Mouse (Mus musculus): ENCODE data around the gene Vmn2r25. TPM values are rescaled to one million over a fixed set of nuclear protein-coding genes. Genes with fewer than 3 reads are reported as not detected.
"Not testable (repeated sequence)": the region's sequence is repeated elsewhere in the genome, so short reads cannot be mapped to it uniquely, and the experiment has no call there.

Vmn2r25 gene
- total RNA-seq (2021) = not detected
- not detected in 2 replicates for polyA plus RNA-seq (2012; rRNA removed)
- long read RNA-seq = 0 reads

DNA sequence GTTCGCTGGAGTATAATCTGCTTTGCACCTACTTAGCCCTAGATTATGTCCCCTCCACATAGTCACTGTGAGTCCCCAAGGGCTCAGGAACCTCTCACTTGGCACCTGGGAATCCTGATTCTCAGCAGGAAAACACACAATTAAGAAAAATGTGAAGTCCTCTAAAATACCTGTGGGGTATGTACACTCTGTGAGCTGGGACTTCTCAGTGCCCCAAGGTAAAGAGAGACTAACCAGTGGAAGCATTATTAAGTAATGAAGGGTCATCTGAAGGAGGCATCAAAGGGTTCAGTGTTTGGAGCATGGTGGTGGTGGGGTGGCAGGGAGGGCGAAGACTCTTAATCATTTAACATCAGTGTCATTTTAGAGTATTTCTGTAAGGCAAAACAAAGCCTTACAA is at the start of gene Vmn2r25:
Vmn2r25 (minus strand) TSS at position 101 of the 400 bp plus-strand sequence.
- H3K27me3 ChIP-seq (ENCODE audit: control insufficient read depth, insufficient read depth, low read length); intact Hi-C loops (cut with DNase I); H3K36me3 ChIP-seq (ENCODE audit: control insufficient read depth, insufficient read depth, low read length); H3K4me3 ChIP-seq; H3K4me1 ChIP-seq (ENCODE audit: control insufficient read depth, insufficient read depth, low read length); H3K9ac ChIP-seq (ENCODE audit: low read depth, low read length); DNase-seq; H3K27ac ChIP-seq; H3K79me2 ChIP-seq (replicated peaks; ENCODE audit: control insufficient read depth, insufficient read depth, low read length): not testable (repeated sequence)
- 30% methylated on average over 2 of the region's 2 CpGs for WGBS

DNA sequence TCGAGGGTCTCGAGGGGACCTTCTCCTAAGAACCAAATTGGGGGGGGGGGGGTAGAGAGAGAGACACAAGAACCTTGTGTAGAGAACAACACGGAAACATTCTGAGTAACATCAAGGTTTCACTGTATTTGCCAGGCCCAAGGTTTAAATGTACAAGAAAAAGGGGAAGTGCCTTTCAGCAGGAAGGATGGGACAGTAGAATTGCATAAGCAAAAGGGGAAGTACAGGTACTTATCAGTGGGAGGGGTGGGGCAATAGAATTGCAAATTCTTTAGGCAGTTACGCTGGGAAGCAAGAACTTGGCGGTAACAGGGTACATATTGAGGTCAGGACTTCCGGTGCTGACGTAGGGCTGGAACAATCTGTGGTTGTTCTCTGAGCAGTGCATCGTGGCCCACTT is 33.3 kb downstream of the Vmn2r25 start:
- TF ChIP-seq POLR2A (IDR thresholded peaks at IDR 0.05; ENCODE audit: insufficient read depth, low read depth, low read length) (no peak), CTCF (IDR thresholded peaks at IDR 0.05) (no peak), EP300 (IDR thresholded peaks at IDR 0.05; ENCODE audit: insufficient read depth, low read depth, low read length) (no peak)
- H3K27me3 ChIP-seq (ENCODE audit: control insufficient read depth, insufficient read depth, low read length) = no peaks in the 10 kb centered on the region
- no peaks in the 10 kb centered on the region for H3K79me2 ChIP-seq (replicated peaks; ENCODE audit: control insufficient read depth, insufficient read depth, low read length)
- H3K4me1 ChIP-seq (ENCODE audit: control insufficient read depth, insufficient read depth, low read length) = no peaks in the 10 kb centered on the region
- WGBS = 66% methylated on average over 8 of the region's 8 CpGs
- intact Hi-C loops (cut with DNase I) = no loop called here
- no peak overlapping the region for H3K27ac ChIP-seq
- no peak for DNase-seq
- no peak overlapping the region for H3K4me3 ChIP-seq
- H3K9ac ChIP-seq (ENCODE audit: low read depth, low read length) = no peak overlapping the region
- no peaks in the 10 kb centered on the region for H3K36me3 ChIP-seq (ENCODE audit: control insufficient read depth, insufficient read depth, low read length)

DNA sequence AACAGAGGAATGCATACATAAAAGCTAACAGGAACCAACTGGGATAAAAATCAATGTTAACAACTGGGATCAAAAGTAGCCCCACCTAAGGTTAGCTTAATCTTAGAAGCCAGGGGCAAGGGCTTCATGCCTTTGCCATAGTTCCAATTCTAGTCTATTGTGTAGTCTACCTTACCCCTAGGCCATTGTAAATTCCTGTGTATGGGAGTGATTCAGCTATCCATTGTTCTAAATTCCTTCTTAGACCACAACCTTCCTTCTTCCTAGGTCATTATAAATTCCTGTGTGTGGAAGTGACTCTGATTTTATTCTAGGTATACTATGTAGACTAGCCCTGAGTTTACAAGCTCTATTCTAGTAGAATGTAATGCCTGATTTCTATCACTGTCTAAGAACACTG is 43.0 kb downstream of the Vmn2r25 start:
- H3K79me2 ChIP-seq (replicated peaks; ENCODE audit: control insufficient read depth, insufficient read depth, low read length); DNase-seq: not testable (repeated sequence)

DNA sequence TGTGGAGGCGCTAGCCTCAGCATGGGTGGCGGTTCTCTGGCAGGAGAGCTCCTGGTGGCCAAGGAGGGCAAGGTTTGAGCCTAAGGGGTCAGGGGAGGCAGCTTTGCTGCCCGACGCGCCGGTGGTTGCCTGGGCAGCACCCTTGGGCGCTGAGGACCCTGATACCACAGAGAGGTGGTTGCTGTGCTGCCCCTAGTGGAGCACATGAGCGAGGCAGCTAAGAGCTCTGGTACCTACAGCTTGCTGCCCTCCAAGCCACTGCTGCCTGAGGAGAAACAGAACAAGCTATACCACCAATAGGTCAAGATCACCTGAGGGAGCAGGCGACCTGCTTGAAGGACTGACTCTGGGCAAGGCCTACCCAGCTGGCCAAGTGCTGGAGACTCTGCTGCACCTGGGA is 59.5 kb downstream of the Vmn2r25 start:
- Histone ChIP-seq H3K4me1 (ENCODE audit: control insufficient read depth, insufficient read depth, low read length) (no peaks in the 10 kb centered on the region), H3K9ac (ENCODE audit: low read depth, low read length) (no peak overlapping the region), H3K27me3 (ENCODE audit: control insufficient read depth, insufficient read depth, low read length) (no peaks in the 10 kb centered on the region), H3K4me3 (no peak overlapping the region), H3K79me2 (replicated peaks; ENCODE audit: control insufficient read depth, insufficient read depth, low read length) (no peaks in the 10 kb centered on the region), H3K27ac (no peak overlapping the region), H3K36me3 (ENCODE audit: control insufficient read depth, insufficient read depth, low read length) (no peaks in the 10 kb centered on the region)
- no peak for DNase-seq
- 32% methylated on average over 9 of the region's 9 CpGs for WGBS
- TF ChIP-seq CTCF (IDR thresholded peaks at IDR 0.05) (0 out of 2 replicates have a peak, but pooled peaks have one; percentile 2), POLR2A (IDR thresholded peaks at IDR 0.05; ENCODE audit: insufficient read depth, low read depth, low read length) (no peak), EP300 (IDR thresholded peaks at IDR 0.05; ENCODE audit: insufficient read depth, low read depth, low read length) (no peak)
- intact Hi-C loops (cut with DNase I) = no loop called here

More for the DNA sequence above, 43.0 kb downstream of the Vmn2r25 start:
- H3K36me3 ChIP-seq (ENCODE audit: control insufficient read depth, insufficient read depth, low read length); intact Hi-C loops (cut with DNase I); H3K9ac ChIP-seq (ENCODE audit: low read depth, low read length); H3K4me3 ChIP-seq; H3K27me3 ChIP-seq (ENCODE audit: control insufficient read depth, insufficient read depth, low read length); H3K4me1 ChIP-seq (ENCODE audit: control insufficient read depth, insufficient read depth, low read length); H3K27ac ChIP-seq: not testable (repeated sequence)

DNA sequence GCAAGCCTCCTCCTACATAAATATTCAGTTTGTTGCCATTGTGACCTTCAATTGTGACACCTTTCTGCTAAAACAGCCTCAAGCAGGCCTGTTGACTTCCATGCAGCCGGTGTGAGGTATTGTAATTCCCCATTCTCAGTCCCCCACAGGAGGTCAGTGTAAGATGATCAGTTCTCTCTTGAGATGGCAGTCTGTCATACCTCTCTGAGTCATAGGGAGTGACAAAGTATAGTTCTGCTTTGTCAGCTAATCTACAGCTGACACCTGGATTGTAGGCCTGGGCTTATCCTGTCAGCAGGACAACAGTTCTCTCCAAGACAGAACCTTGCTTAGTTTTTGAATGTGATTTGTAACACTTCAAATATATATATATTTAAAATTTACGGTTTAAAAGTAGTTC is 68.4 kb downstream of the Vmn2r25 start:
- no peak overlapping the region for H3K27ac ChIP-seq
- TF ChIP-seq POLR2A (IDR thresholded peaks at IDR 0.05; ENCODE audit: insufficient read depth, low read depth, low read length) = no peak
- no peak for TF ChIP-seq CTCF (IDR thresholded peaks at IDR 0.05)
- TF ChIP-seq EP300 (IDR thresholded peaks at IDR 0.05; ENCODE audit: insufficient read depth, low read depth, low read length) = no peak
- 68% methylated on average over 2 of the region's 2 CpGs for WGBS
- intact Hi-C loops (cut with DNase I) = no loop called here
- no peak for DNase-seq
- no peak overlapping the region for H3K4me3 ChIP-seq
- no peaks in the 10 kb centered on the region for H3K36me3 ChIP-seq (ENCODE audit: control insufficient read depth, insufficient read depth, low read length)
- H3K4me1 ChIP-seq (ENCODE audit: control insufficient read depth, insufficient read depth, low read length) = no peaks in the 10 kb centered on the region
- H3K27me3 ChIP-seq (ENCODE audit: control insufficient read depth, insufficient read depth, low read length) = no peaks in the 10 kb centered on the region
- H3K79me2 ChIP-seq (replicated peaks; ENCODE audit: control insufficient read depth, insufficient read depth, low read length) = no peaks in the 10 kb centered on the region
- H3K9ac ChIP-seq (ENCODE audit: low read depth, low read length) = no peak overlapping the region

DNA sequence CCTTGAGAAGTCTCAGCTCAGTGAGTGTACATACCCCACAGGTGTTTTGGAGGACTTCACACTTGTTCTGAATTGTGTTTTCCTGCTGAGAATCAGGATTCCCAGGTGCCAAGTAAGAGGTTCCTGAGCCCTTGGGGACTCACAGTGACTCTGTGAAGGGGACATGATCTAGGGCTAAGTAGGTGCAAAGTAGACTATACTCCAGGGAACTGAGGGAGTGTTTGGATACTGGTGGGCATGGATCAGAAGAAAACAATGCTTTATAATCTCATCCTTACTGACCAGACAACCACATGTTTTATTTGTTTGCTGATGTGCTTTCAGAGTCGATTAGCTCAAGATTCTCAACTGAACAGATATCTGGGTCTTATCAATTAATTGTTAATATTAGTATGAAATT is 74.7 kb downstream of the Vmn2r25 start, which contains the start of gene Vmn2r24:
Vmn2r24 (plus strand) TSS at position 301 of the 400 bp plus-strand sequence.
- H3K27me3 ChIP-seq (ENCODE audit: control insufficient read depth, insufficient read depth, low read length) = no peaks in the 10 kb centered on the region
- H3K36me3 ChIP-seq (ENCODE audit: control insufficient read depth, insufficient read depth, low read length) = no peaks in the 10 kb centered on the region
- no peaks in the 10 kb centered on the region for H3K79me2 ChIP-seq (replicated peaks; ENCODE audit: control insufficient read depth, insufficient read depth, low read length)
- no peaks in the 10 kb centered on the region for H3K4me1 ChIP-seq (ENCODE audit: control insufficient read depth, insufficient read depth, low read length)
- H3K9ac ChIP-seq (ENCODE audit: low read depth, low read length) = no peak within 1 kb of the TSS
- TF ChIP-seq POLR2A (IDR thresholded peaks at IDR 0.05; ENCODE audit: insufficient read depth, low read depth, low read length) = no peak
- TF ChIP-seq EP300 (IDR thresholded peaks at IDR 0.05; ENCODE audit: insufficient read depth, low read depth, low read length) = no peak
- no peak for TF ChIP-seq CTCF (IDR thresholded peaks at IDR 0.05)
- intact Hi-C loops (cut with DNase I) = no loop called here
- no peak within 1 kb of the TSS for H3K27ac ChIP-seq
- WGBS = 61% methylated on average over 1 of the region's 1 CpGs
- H3K4me3 ChIP-seq = no peak within 1 kb of the TSS
- DNase-seq = no peak

Other genes with a start within 250 kb of the Vmn2r25 start
- not detected for gene Vmn2r22, start 202.7 kb downstream of the Vmn2r25 start, total RNA-seq (2021)
- gene Vmn2r22, start 202.7 kb downstream of the Vmn2r25 start, polyA plus RNA-seq (2012; rRNA removed) = not detected in 2 replicates
- not detected for gene Vmn2r23, start 150.8 kb downstream of the Vmn2r25 start, total RNA-seq (2021)
- not detected in 2 replicates for gene Vmn2r23, start 150.8 kb downstream of the Vmn2r25 start, polyA plus RNA-seq (2012; rRNA removed)
- not detected for gene Vmn2r24, start 74.6 kb downstream of the Vmn2r25 start, total RNA-seq (2021)
- gene Vmn2r24, start 74.6 kb downstream of the Vmn2r25 start, polyA plus RNA-seq (2012; rRNA removed) = not detected in 2 replicates
- gene Vmn2r26, start 171.1 kb upstream of the Vmn2r25 start, total RNA-seq (2021) = under 1 TPM in 1 of 2 experiments, not detected in 1; 0.07 TPM
- 0.02 TPM in 1 of 2 replicates, not detected in the other for gene Vmn2r26, start 171.1 kb upstream of the Vmn2r25 start, polyA plus RNA-seq (2012; rRNA removed)